Mouse (Mus musculus) cortical plate, adult 2 months (tissue): ENCODE data around the gene Xpo5.

ENCODE experiments used
- CTCF ChIP-seq: fragments of 200-500 bp; IDR thresholded peaks from 2 replicates; pipeline ENCODE4 v1.5.1; 2011; ENCODE audit warnings: mild to moderate bottlenecking, control low read depth, low read length; ENCODE audit not compliant: insufficient read depth; ENCODE audit errors: extremely low read depth
- POLR2A ChIP-seq: fragments of 200-500 bp; IDR thresholded peaks from 2 replicates; pipeline ENCODE4 v1.6.1; 2011; ENCODE audit warnings: mild to moderate bottlenecking, low read length, control low read depth; ENCODE audit not compliant: insufficient read depth; ENCODE audit errors: extremely low read depth

- TF ChIP-seq CTCF: no peak
- TF ChIP-seq POLR2A: no peak
These were observed 13.8 kb upstream of the Xpo5 start for GRCm38 (mm10) chr17:46188829-46189228.
